Mouse (Mus musculus): ENCODE data around the gene Rgs11. TPM values are rescaled to one million over a fixed set of nuclear protein-coding genes. Genes with fewer than 3 reads are reported as not detected.
"Not testable (repeated sequence)": the region's sequence is repeated elsewhere in the genome, so short reads cannot be mapped to it uniquely, and the experiment has no call there.

Gene Rgs11
- 0.03 and 0.06 TPM in 2 replicates for polyA plus RNA-seq (2012)

- peak within 1 kb of the TSS; percentile 62 for H3K4me3 ChIP-seq (replicated peaks)
- H3K9me3 ChIP-seq (ENCODE audit: control insufficient read depth, low read length) = no peaks in the 10 kb centered on the region
- peaks cover 9% of the 10 kb centered on the region for H3K36me3 ChIP-seq (ENCODE audit: control insufficient read depth)
- TF ChIP-seq TAL1 (IDR thresholded peaks at IDR 0.05; ENCODE audit: low read length) (no peak), GATA1 (IDR thresholded peaks at IDR 0.05; ENCODE audit: low read length) (no peak)
- peaks cover 72% of the 10 kb centered on the region for H3K4me1 ChIP-seq (ENCODE audit: control insufficient read depth)
- H3K27me3 ChIP-seq (ENCODE audit: control insufficient read depth) = peaks cover 66% of the 10 kb centered on the region
Observed at GRCm38 (mm10) chr17:26202737-26203136, at the start of gene Rgs11. TSS of gene Rgs11 (plus strand) at chr17:26202951.

- no peaks in the 10 kb centered on the region for H3K4me1 ChIP-seq (ENCODE audit: control insufficient read depth)
- H3K9me3 ChIP-seq (ENCODE audit: control insufficient read depth, low read length) = no peaks in the 10 kb centered on the region
- no peak for TF ChIP-seq GATA1 (IDR thresholded peaks at IDR 0.05; ENCODE audit: low read length)
- no peak for TF ChIP-seq TAL1 (IDR thresholded peaks at IDR 0.05; ENCODE audit: low read length)
- peaks cover 15% of the 10 kb centered on the region for H3K36me3 ChIP-seq (ENCODE audit: control insufficient read depth)
- H3K27me3 ChIP-seq (ENCODE audit: control insufficient read depth) = no peaks in the 10 kb centered on the region
- no peak overlapping the region for H3K4me3 ChIP-seq (replicated peaks)
Observed at GRCm38 (mm10) chr17:26162736-26163135, 40.0 kb upstream of the Rgs11 start.

- peaks cover 23% of the 10 kb centered on the region for H3K36me3 ChIP-seq (ENCODE audit: control insufficient read depth)
- no peak overlapping the region for H3K4me3 ChIP-seq (replicated peaks)
- H3K4me1 ChIP-seq (ENCODE audit: control insufficient read depth) = peaks cover 5% of the 10 kb centered on the region; the same call in 1 of the 2 replicates
- H3K27me3 ChIP-seq (ENCODE audit: control insufficient read depth) = no peaks in the 10 kb centered on the region
- no peaks in the 10 kb centered on the region for H3K9me3 ChIP-seq (ENCODE audit: control insufficient read depth, low read length)
- TF ChIP-seq TAL1 (IDR thresholded peaks at IDR 0.05; ENCODE audit: low read length) = no peak
- TF ChIP-seq GATA1 (IDR thresholded peaks at IDR 0.05; ENCODE audit: low read length) = no peak
Observed at GRCm38 (mm10) chr17:26168039-26168438, 34.7 kb upstream of the Rgs11 start.

- not testable (repeated sequence) for H3K9me3 ChIP-seq (ENCODE audit: control insufficient read depth, low read length); H3K4me3 ChIP-seq (replicated peaks); H3K4me1 ChIP-seq (ENCODE audit: control insufficient read depth); H3K27me3 ChIP-seq (ENCODE audit: control insufficient read depth)
- peaks cover 39% of the 10 kb centered on the region for H3K36me3 ChIP-seq (ENCODE audit: control insufficient read depth)
Observed at GRCm38 (mm10) chr17:26175248-26175647, 27.5 kb upstream of the Rgs11 start.

GRCm38 (mm10) chr17:26178611-26179010 lies 24.1 kb upstream of the Rgs11 start:
- H3K4me3 ChIP-seq (replicated peaks) = no peak overlapping the region
- TF ChIP-seq TAL1 (IDR thresholded peaks at IDR 0.05; ENCODE audit: low read length) (no peak), GATA1 (IDR thresholded peaks at IDR 0.05; ENCODE audit: low read length) (no peak)
- H3K27me3 ChIP-seq (ENCODE audit: control insufficient read depth) = no peaks in the 10 kb centered on the region
- no peaks in the 10 kb centered on the region for H3K4me1 ChIP-seq (ENCODE audit: control insufficient read depth)
- H3K36me3 ChIP-seq (ENCODE audit: control insufficient read depth) = peaks cover 52% of the 10 kb centered on the region
- no peaks in the 10 kb centered on the region for H3K9me3 ChIP-seq (ENCODE audit: control insufficient read depth, low read length)

GRCm38 (mm10) chr17:26181179-26181578 lies 21.6 kb upstream of the Rgs11 start:
- peaks cover 55% of the 10 kb centered on the region for H3K36me3 ChIP-seq (ENCODE audit: control insufficient read depth)
- no peaks in the 10 kb centered on the region for H3K4me1 ChIP-seq (ENCODE audit: control insufficient read depth)
- TF ChIP-seq TAL1 (IDR thresholded peaks at IDR 0.05; ENCODE audit: low read length) (no peak), GATA1 (IDR thresholded peaks at IDR 0.05; ENCODE audit: low read length) (no peak)
- H3K4me3 ChIP-seq (replicated peaks) = no peak overlapping the region
- no peaks in the 10 kb centered on the region for H3K27me3 ChIP-seq (ENCODE audit: control insufficient read depth)
- no peaks in the 10 kb centered on the region for H3K9me3 ChIP-seq (ENCODE audit: control insufficient read depth, low read length)

GRCm38 (mm10) chr17:26187592-26187991 lies 15.2 kb upstream of the Rgs11 start:
- Histone ChIP-seq H3K4me3 (replicated peaks) (no peak overlapping the region), H3K36me3 (ENCODE audit: control insufficient read depth) (peaks cover 92% of the 10 kb centered on the region)
- TF ChIP-seq TAL1 (IDR thresholded peaks at IDR 0.05; ENCODE audit: low read length) = no peak
- no peak for TF ChIP-seq GATA1 (IDR thresholded peaks at IDR 0.05; ENCODE audit: low read length)

GRCm38 (mm10) chr17:26188091-26188805 lies 14.5 kb upstream of the Rgs11 start:
- Histone ChIP-seq H3K27me3 (ENCODE audit: control insufficient read depth) (no peaks in the 10 kb centered on the region), H3K36me3 (ENCODE audit: control insufficient read depth) (peaks cover 92% of the 10 kb centered on the region), H3K9me3 (ENCODE audit: control insufficient read depth, low read length) (no peaks in the 10 kb centered on the region), H3K4me3 (replicated peaks) (no peak overlapping the region), H3K4me1 (ENCODE audit: control insufficient read depth) (no peaks in the 10 kb centered on the region)
- TF ChIP-seq TAL1 (IDR thresholded peaks at IDR 0.05; ENCODE audit: low read length) (no peak), GATA1 (IDR thresholded peaks at IDR 0.05; ENCODE audit: low read length) (no peak)

More at GRCm38 (mm10) chr17:26187592-26187991, 15.2 kb upstream of the Rgs11 start:
- Histone ChIP-seq H3K27me3 (ENCODE audit: control insufficient read depth) (no peaks in the 10 kb centered on the region), H3K9me3 (ENCODE audit: control insufficient read depth, low read length) (no peaks in the 10 kb centered on the region), H3K4me1 (ENCODE audit: control insufficient read depth) (no peaks in the 10 kb centered on the region)

- H3K9me3 ChIP-seq (ENCODE audit: control insufficient read depth, low read length); H3K4me1 ChIP-seq (ENCODE audit: control insufficient read depth); H3K27me3 ChIP-seq (ENCODE audit: control insufficient read depth); H3K4me3 ChIP-seq (replicated peaks): not testable (repeated sequence)
- H3K36me3 ChIP-seq (ENCODE audit: control insufficient read depth) = peaks cover 94% of the 10 kb centered on the region
Observed at GRCm38 (mm10) chr17:26191486-26191885, 11.3 kb upstream of the Rgs11 start.
